Mouse (Mus musculus) MEL (cell line): ENCODE results near the gene Sln. TPM values are rescaled to one million over a fixed set of nuclear protein-coding genes. Genes with fewer than 3 reads are reported as not detected.

ENCODE experiments used
- DNase-seq: peaks from one replicate; pipeline ENCODE4 v3.0.0; 2011; ENCODE audit warnings: low read depth, low spot score
- H3K27ac ChIP-seq: 2 replicates; pipeline ENCODE4 v1.5.1; 2012; ENCODE audit warnings: low read depth, mild to moderate bottlenecking, control low read depth, low read length, moderate library complexity; ENCODE audit not compliant: control insufficient read depth
- H3K27me3 ChIP-seq, 2 experiments: fragments of 150-350 bp in 1 of 2; sonication (generic) in 1 of 2; 2 replicates each; pipeline ENCODE4 v1.6.1; 2012; ENCODE audit warnings: low read length in 2 of 2, mild to moderate bottlenecking in 2 of 2, improper control_type of control experiment in 1 of 2, moderate library complexity in 1 of 2; ENCODE audit not compliant: insufficient read depth in 2 of 2, control insufficient read depth in 1 of 2
- H3K36me3 ChIP-seq, 2 experiments: 2 replicates each; pipeline ENCODE4 v1.6.1; 2012 to 2014; ENCODE audit warnings: low read length in 2 of 2, improper control_type of control experiment in 1 of 2, inconsistent platforms in 1 of 2, mild to moderate bottlenecking in 1 of 2; ENCODE audit not compliant: insufficient read depth in 2 of 2, control insufficient read depth in 1 of 2
- H3K4me1 ChIP-seq, 2 experiments: fragments of 150-350 bp in 1 of 2; sonication (generic) in 1 of 2; 2 replicates each; pipeline ENCODE4 v1.6.1; 2012; ENCODE audit warnings: low read length in 2 of 2, improper control_type of control experiment in 1 of 2, mild to moderate bottlenecking in 1 of 2; ENCODE audit not compliant: insufficient read depth in 2 of 2, control insufficient read depth in 1 of 2
- H3K4me3 ChIP-seq, 2 experiments: fragments of 150-350 bp in 1 of 2; sonication (generic) in 1 of 2; 2 replicates each; pipeline ENCODE4 v1.5.1; 2012; ENCODE audit warnings: low read depth in 2 of 2, low read length in 2 of 2, mild to moderate bottlenecking in 2 of 2, moderate library complexity in 2 of 2, control low read depth in 1 of 2, improper control_type of control experiment in 1 of 2; ENCODE audit not compliant: control insufficient read depth in 1 of 2, insufficient read depth in 1 of 2
- H3K79me2 ChIP-seq: 2 replicates; pipeline ENCODE4 v1.6.1; 2012; ENCODE audit warnings: mild to moderate bottlenecking, low read length, moderate library complexity; ENCODE audit not compliant: control insufficient read depth, poor library complexity, insufficient read depth
- H3K9ac ChIP-seq: 2 replicates; pipeline ENCODE4 v1.6.1; 2012; ENCODE audit warnings: low read depth, mild to moderate bottlenecking, control low read depth, low read length, moderate library complexity; ENCODE audit not compliant: control insufficient read depth, poor library complexity, severe bottlenecking
- H3K9me3 ChIP-seq: fragments of 150-350 bp; sonication (generic); replicated peaks from 2 replicates; pipeline ENCODE4 v1.6.1; 2012; ENCODE audit warnings: mild to moderate bottlenecking, low read length, improper control_type of control experiment, moderate library complexity; ENCODE audit not compliant: insufficient read depth
- ETS1 ChIP-seq: IDR thresholded peaks from 2 replicates; pipeline ENCODE4 v1.6.1; 2012; ENCODE audit warnings: low read depth, mild to moderate bottlenecking, inconsistent platforms, low read length, improper control_type of control experiment, moderate library complexity
- GABPA ChIP-seq: IDR thresholded peaks from 2 replicates; pipeline ENCODE4 v1.6.1; 2012; ENCODE audit warnings: low read depth, mild to moderate bottlenecking, inconsistent platforms, low read length, improper control_type of control experiment, moderate library complexity
- JUND ChIP-seq: IDR thresholded peaks from 2 replicates; pipeline ENCODE4 v1.6.1; 2011; ENCODE audit warnings: low read depth, mild to moderate bottlenecking, improper control_type of control experiment, low read length
- MAFK ChIP-seq: IDR thresholded peaks from 2 replicates; pipeline ENCODE4 v1.6.1; 2011; ENCODE audit warnings: low read depth, mild to moderate bottlenecking, low read length, improper control_type of control experiment, borderline replicate concordance
- MXI1 ChIP-seq: IDR thresholded peaks from 2 replicates; pipeline ENCODE4 v1.6.1; 2011; ENCODE audit warnings: mild to moderate bottlenecking, low read depth, low read length, improper control_type of control experiment
- POLR2A ChIP-seq, 2 experiments: IDR thresholded peaks; 2 replicates each; pipeline ENCODE4 v1.6.1; 2011 to 2012; ENCODE audit warnings: low read length in 2 of 2, mild to moderate bottlenecking in 2 of 2, control low read depth in 1 of 2, improper control_type of control experiment in 1 of 2, low read depth in 1 of 2, moderate library complexity in 1 of 2; ENCODE audit not compliant: control insufficient read depth in 1 of 2, insufficient read depth in 1 of 2, poor library complexity in 1 of 2
- POLR2AphosphoS2 ChIP-seq: IDR thresholded peaks from 2 replicates; pipeline ENCODE4 v1.6.1; 2011; ENCODE audit warnings: low read length, improper control_type of control experiment
- POLR2AphosphoS5 ChIP-seq: IDR thresholded peaks from 2 replicates; pipeline ENCODE4 v1.6.1; 2012; ENCODE audit warnings: low read depth, borderline replicate concordance, mild to moderate bottlenecking, inconsistent platforms, low read length, moderate library complexity, mixed read lengths
- SIN3A ChIP-seq: IDR thresholded peaks from 2 replicates; pipeline ENCODE4 v1.6.1; 2012; ENCODE audit warnings: low read length, improper control_type of control experiment, inconsistent platforms
- TBP ChIP-seq: IDR thresholded peaks from 2 replicates; pipeline ENCODE4 v1.8.0; 2011; ENCODE audit warnings: low read depth, low read length, improper control_type of control experiment
- ZMIZ1 ChIP-seq: IDR thresholded peaks from 2 replicates; pipeline ENCODE4 v1.6.1; 2012; ENCODE audit warnings: low read depth, mild to moderate bottlenecking, inconsistent platforms, low read length, improper control_type of control experiment, moderate library complexity
- polyA plus RNA-seq, 2 experiments: library from polyadenylated mRNA; stranded (reverse) in 1 of 2; unstranded in 1 of 2; fragments of >175 nt in 1 of 2; fragments of >200 nt in 1 of 2; gene quantifications; 2 replicates each; pipeline versions ENCODE4 v1.2.1 to v1.2.4; 2012; ENCODE audit warnings: low replicate concordance in 2 of 2, low read depth in 1 of 2; ENCODE audit not compliant: insufficient read length in 2 of 2, insufficient read depth in 1 of 2, missing spikeins in 1 of 2
- total RNA-seq: library from RNA; depleted of rRNA; stranded (reverse); fragments of 300-350 nt; gene quantifications from 2 replicates; pipeline ENCODE4 v1.2.3, GENCODE M21; 2012

The Sln gene
- total and polyA plus RNA-seq, 3 experiments: not detected

- H3K9ac ChIP-seq: no peak overlapping the region
- no peak for TF ChIP-seq JUND
- TF ChIP-seq GABPA: no peak
- no peak overlapping the region for H3K27ac ChIP-seq
- H3K79me2 ChIP-seq: no peaks in the 10 kb centered on the region
- no peaks in the 10 kb centered on the region for H3K9me3 ChIP-seq
- H3K27me3 ChIP-seq: no peaks in the 10 kb centered on the region; a peak in 1 of 4 replicates
- no peaks in the 10 kb centered on the region for H3K4me1 ChIP-seq
- H3K36me3 ChIP-seq: no peaks in the 10 kb centered on the region
- DNase-seq: no peak
- peak overlapping the region in 1 of 2 experiments; percentile 50; a peak in 3 of 4 replicates for H3K4me3 ChIP-seq
Observed at GRCm38 (mm10) chr9:53829866-53830209, 20.1 kb upstream of the Sln start.

DNA sequence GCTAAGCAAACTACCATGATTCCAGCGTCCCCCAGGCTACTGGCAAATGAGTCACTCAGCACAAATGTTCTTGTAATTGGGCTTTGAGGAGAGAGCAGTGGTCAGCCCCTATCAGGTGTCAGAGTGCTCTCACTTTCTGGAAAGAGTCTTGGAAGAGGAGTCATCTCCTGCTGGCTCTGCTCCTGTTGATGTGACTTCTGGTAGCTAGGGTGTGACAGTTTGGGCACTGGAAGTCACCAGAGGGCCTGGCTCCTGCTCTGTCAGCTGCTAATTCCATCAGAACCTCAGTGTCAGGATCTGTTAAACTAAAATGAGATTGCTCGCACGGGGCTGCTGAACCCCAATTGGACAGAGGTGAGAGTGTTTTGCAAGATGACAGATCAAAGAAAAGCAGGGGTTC is 14.9 kb upstream of the Sln start:
- TF ChIP-seq POLR2AphosphoS5 (no peak), JUND (no peak), POLR2AphosphoS2 (no peak), ETS1 (no peak), TBP (no peak), GABPA (no peak), MXI1 (no peak), ZMIZ1 (no peak), MAFK (no peak)
- Histone ChIP-seq H3K27ac (no peak overlapping the region), H3K79me2 (no peaks in the 10 kb centered on the region), H3K36me3 (no peaks in the 10 kb centered on the region), H3K27me3 (no peaks in the 10 kb centered on the region), H3K4me1 (no peaks in the 10 kb centered on the region), H3K4me3 (no peak overlapping the region), H3K9ac (no peak overlapping the region), H3K9me3 (no peaks in the 10 kb centered on the region)
- DNase-seq: no peak

DNA sequence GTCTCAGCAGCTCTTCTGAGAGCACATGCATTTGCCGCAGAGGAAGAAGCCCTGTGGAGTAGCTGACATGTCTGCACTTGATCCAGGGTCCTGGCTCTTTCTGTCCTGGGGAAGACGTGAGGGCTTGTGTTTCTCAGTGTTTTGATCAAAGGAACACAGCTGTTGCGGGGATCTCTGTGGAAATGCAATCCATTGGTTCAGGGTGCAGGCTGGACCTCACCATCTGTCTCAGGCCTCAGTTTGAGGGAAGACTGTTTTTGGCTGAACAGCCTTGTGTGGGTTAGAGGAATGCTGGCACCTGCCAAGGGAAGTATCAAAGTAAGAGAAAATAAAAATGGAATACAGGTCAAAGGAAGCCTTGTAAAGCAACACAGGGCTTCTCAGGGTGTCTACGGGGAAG is 14.0 kb upstream of the Sln start:
- TF ChIP-seq MXI1: no peak
- no peak for TF ChIP-seq POLR2A (IDR thresholded peaks at IDR 0.05; ENCODE audit: control insufficient read depth in 1 of 2, insufficient read depth in 1 of 2, low read depth in 1 of 2, low read length in 2 of 2, poor library complexity in 1 of 2)
- no peak for TF ChIP-seq SIN3A
- no peak for TF ChIP-seq ETS1

More for the DNA sequence above, 14.0 kb upstream of the Sln start:
- no peak overlapping the region for H3K9ac ChIP-seq
- no peaks in the 10 kb centered on the region for H3K4me1 ChIP-seq
- no peaks in the 10 kb centered on the region for H3K9me3 ChIP-seq
- no peak overlapping the region for H3K4me3 ChIP-seq
- no peaks in the 10 kb centered on the region for H3K27me3 ChIP-seq
- no peak overlapping the region for H3K27ac ChIP-seq
- DNase-seq: no peak
- no peaks in the 10 kb centered on the region for H3K36me3 ChIP-seq
- no peaks in the 10 kb centered on the region for H3K79me2 ChIP-seq
